In genomic region chr12:112644855-112645506, GRCm38 (mm10) we compare ENCODE assay signal across 8 mouse cellular contexts. TPM values are rescaled to one million over a fixed set of nuclear protein-coding genes. Genes with fewer than 3 reads are reported as not detected.
DNase-seq lines count a peak whose midpoint lies in the region; ATAC-seq and TF ChIP-seq lines count a peak whose summit lies in the region.

No protein-coding gene starts in this region.

- peak overlapping the region; percentile 96 for H3K4me2 ChIP-seq in heart, embryonic 15.5 days
- peak overlapping the region; percentile 77 for H3K4me2 ChIP-seq in limb, embryonic 13.5 days (replicated peaks)
- peak overlapping the region; percentile 78 for H3K4me2 ChIP-seq in midbrain, postnatal 0 days (ENCODE audit: low read depth, low read length, poor library complexity, severe bottlenecking)

- H3K4me3 ChIP-seq in heart, embryonic 15.5 days, result peak overlapping the region; percentile 86
- H3K4me3 ChIP-seq in limb, embryonic 13.5 days, result peak overlapping the region; percentile 68
- H3K4me3 ChIP-seq in midbrain, postnatal 0 days (ENCODE audit: low read depth, low read length), result peak overlapping the region; percentile 64

- DNase-seq in adrenal gland, postnatal 36 days, result peak; percentile 49 to 60
- DNase-seq in adrenal gland, adult (ENCODE audit: inconsistent age in 2 of 2, low spot score in 1 of 2), result no peak
- peak; percentile 15 for DNase-seq in ovary, postnatal 14 days (ENCODE audit: low spot score)
- DNase-seq in ovary, postnatal 10 days (ENCODE audit: low spot score), result no peak
- no peak for DNase-seq in midbrain, postnatal 0 days (ENCODE audit: low spot score)
- DNase-seq in natural killer cell, adult 2 months (ENCODE audit: low spot score in 2 of 2), result no peak

- peak; percentile 19 for ATAC-seq in heart, embryonic 15.5 days (replicated peaks; ENCODE audit: insufficient number of reproducible peaks, insufficient read depth, low FRiP score, low read depth)
- ATAC-seq in limb, embryonic 13.5 days (ENCODE audit: low FRiP score, low read depth), result no peak; the same call in 1 of the 2 replicates
- peak; percentile 79; the same call in 1 of the 2 replicates for ATAC-seq in midbrain, postnatal 0 days (ENCODE audit: low FRiP score)

- H3K27ac ChIP-seq in heart, embryonic 15.5 days, result peak overlapping the region; percentile 82
- peak overlapping the region; percentile 88 for H3K27ac ChIP-seq in limb, embryonic 13.5 days
- peak overlapping the region; percentile 74 for H3K27ac ChIP-seq in midbrain, postnatal 0 days (ENCODE audit: low read depth, low read length)

- TF ChIP-seq CTCF in midbrain, postnatal 0 days (IDR thresholded peaks at IDR 0.05), result no peak

- H3K36me3 ChIP-seq in heart, embryonic 15.5 days, result peaks cover 28% of the 10 kb centered on the region; the same call in 1 of the 2 replicates
- peaks cover 33% of the 10 kb centered on the region for H3K36me3 ChIP-seq in limb, embryonic 13.5 days
- peaks cover 9% of the 10 kb centered on the region; the same call in 1 of the 2 replicates for H3K36me3 ChIP-seq in midbrain, postnatal 0 days (ENCODE audit: insufficient read depth, low read length)

- peak overlapping the region; percentile 78 for H3K9ac ChIP-seq in heart, embryonic 15.5 days
- peak overlapping the region; percentile 93 for H3K9ac ChIP-seq in limb, embryonic 13.5 days
- peak overlapping the region; percentile 50 for H3K9ac ChIP-seq in midbrain, postnatal 0 days (replicated peaks; ENCODE audit: low read length, poor library complexity, severe bottlenecking)

- WGBS in heart, embryonic 15.5 days, result under 1% methylated on average over 75 of the region's 75 CpGs
- WGBS in limb, embryonic 13.5 days, result under 1% methylated on average over 75 of the region's 75 CpGs
- WGBS in midbrain, postnatal 0 days, result under 1% methylated on average over 75 of the region's 75 CpGs

- peaks cover 23% of the 10 kb centered on the region for H3K4me1 ChIP-seq in heart, embryonic 15.5 days (replicated peaks)
- H3K4me1 ChIP-seq in limb, embryonic 13.5 days, result peaks cover 16% of the 10 kb centered on the region
- H3K4me1 ChIP-seq in midbrain, postnatal 0 days (ENCODE audit: insufficient read depth, low read length), result peaks cover 11% of the 10 kb centered on the region; the same call in 1 of the 2 replicates

- H3K27me3 ChIP-seq in heart, embryonic 15.5 days, result no peaks in the 10 kb centered on the region
- no peaks in the 10 kb centered on the region for H3K27me3 ChIP-seq in limb, embryonic 13.5 days
- no peaks in the 10 kb centered on the region for H3K27me3 ChIP-seq in midbrain, postnatal 0 days (ENCODE audit: insufficient read depth, low read length)

- H3K9me3 ChIP-seq in heart, embryonic 15.5 days (replicated peaks), result no peaks in the 10 kb centered on the region
- H3K9me3 ChIP-seq in limb, embryonic 13.5 days, result no peaks in the 10 kb centered on the region
- no peaks in the 10 kb centered on the region for H3K9me3 ChIP-seq in midbrain, postnatal 0 days (ENCODE audit: low read length)

RNA-seq across cellular contexts. Expression of gene Siva1, which starts 0.5 kb away (rescaled TPM):
- total RNA-seq in adrenal gland, postnatal 36 days (2021), result 10 to 100 TPM; 45.4 to 46.9 TPM
- 95.4 and 142 TPM in 2 replicates for polyA plus RNA-seq in heart, embryonic 15.5 days (2015; fragmentation: Nextera tagmentation; extraction: Ambion mirVana)
- polyA plus RNA-seq in limb, embryonic 13.5 days (2015; fragmentation: Nextera tagmentation; extraction: Ambion mirVana), result 246 and 251 TPM in 2 replicates
- total RNA-seq in midbrain, postnatal 0 days (2014; rRNA removed), result 24.0 and 25.4 TPM in 2 replicates
- 43.4 and 45.5 TPM in 2 replicates for polyA plus RNA-seq in midbrain, postnatal 0 days (2015; fragmentation: Nextera tagmentation; extraction: Ambion mirVana)

RNA-seq across cellular contexts. Expression of gene Adssl1, which starts 25.1 kb away (rescaled TPM):
- 10 to 100 TPM; 21.8 to 22.7 TPM for total RNA-seq in adrenal gland, postnatal 36 days (2021)
- 85.8 and 93.7 TPM in 2 replicates for polyA plus RNA-seq in heart, embryonic 15.5 days (2015; fragmentation: Nextera tagmentation; extraction: Ambion mirVana)
- 12.8 and 14.7 TPM in 2 replicates for polyA plus RNA-seq in limb, embryonic 13.5 days (2015; fragmentation: Nextera tagmentation; extraction: Ambion mirVana)
- 2.0 and 4.1 TPM in 2 replicates for total RNA-seq in midbrain, postnatal 0 days (2014; rRNA removed)
- polyA plus RNA-seq in midbrain, postnatal 0 days (2015; fragmentation: Nextera tagmentation; extraction: Ambion mirVana), result 8.2 and 9.4 TPM in 2 replicates

RNA-seq across cellular contexts. Expression of gene Akt1, which starts 29.7 kb away (rescaled TPM):
- total RNA-seq in adrenal gland, postnatal 36 days (2021), result 100 to 1,000 TPM; 256 to 378 TPM
- 139 and 169 TPM in 2 replicates for polyA plus RNA-seq in heart, embryonic 15.5 days (2015; fragmentation: Nextera tagmentation; extraction: Ambion mirVana)
- polyA plus RNA-seq in limb, embryonic 13.5 days (2015; fragmentation: Nextera tagmentation; extraction: Ambion mirVana), result 62.5 and 71.0 TPM in 2 replicates
- 201 and 208 TPM in 2 replicates for total RNA-seq in midbrain, postnatal 0 days (2014; rRNA removed)
- polyA plus RNA-seq in midbrain, postnatal 0 days (2015; fragmentation: Nextera tagmentation; extraction: Ambion mirVana), result 93.1 and 93.3 TPM in 2 replicates

RNA-seq across cellular contexts. Expression of gene Zbtb42, which starts 33.6 kb away (rescaled TPM):
- 1 to 10 TPM; 5.0 to 9.0 TPM for total RNA-seq in adrenal gland, postnatal 36 days (2021)
- polyA plus RNA-seq in heart, embryonic 15.5 days (2015; fragmentation: Nextera tagmentation; extraction: Ambion mirVana), result 4.8 and 7.6 TPM in 2 replicates
- 2.2 and 2.4 TPM in 2 replicates for polyA plus RNA-seq in limb, embryonic 13.5 days (2015; fragmentation: Nextera tagmentation; extraction: Ambion mirVana)
- 0.94 and 1.5 TPM in 2 replicates for total RNA-seq in midbrain, postnatal 0 days (2014; rRNA removed)
- 1.2 and 1.8 TPM in 2 replicates for polyA plus RNA-seq in midbrain, postnatal 0 days (2015; fragmentation: Nextera tagmentation; extraction: Ambion mirVana)

RNA-seq across cellular contexts. Expression of gene Inf2, which starts 56.4 kb away (rescaled TPM):
- 10 to 100 TPM; 23.3 to 27.7 TPM for total RNA-seq in adrenal gland, postnatal 36 days (2021)
- 3.1 and 3.4 TPM in 2 replicates for polyA plus RNA-seq in heart, embryonic 15.5 days (2015; fragmentation: Nextera tagmentation; extraction: Ambion mirVana)
- 4.2 and 5.5 TPM in 2 replicates for polyA plus RNA-seq in limb, embryonic 13.5 days (2015; fragmentation: Nextera tagmentation; extraction: Ambion mirVana)
- total RNA-seq in midbrain, postnatal 0 days (2014; rRNA removed), result 3.6 and 3.7 TPM in 2 replicates
- 1.3 TPM in 2 replicates for polyA plus RNA-seq in midbrain, postnatal 0 days (2015; fragmentation: Nextera tagmentation; extraction: Ambion mirVana)

Comparison
In these comparisons a context has a peak if more than half of its experiments do, and no peak if none do; other contexts are left out.
1. DNase-seq: peak in adrenal gland, postnatal 36 days (2 of 2) and ovary, postnatal 14 days (single experiment); none in adrenal gland, adult (0 of 2), ovary, postnatal 10 days (single experiment), midbrain, postnatal 0 days (single experiment) and natural killer cell, adult 2 months (0 of 2).
2. Peak in every context shown above with its lines, with median percentiles within 50 percentile points of each other: H3K27ac ChIP-seq, H3K4me2 ChIP-seq, H3K4me3 ChIP-seq and H3K9ac ChIP-seq.